Mouse (Mus musculus) T-cell, adult 2 months (primary cell): ENCODE data around the gene Prune1.

ENCODE experiments used
- DNase-seq: peaks from one replicate; pipeline ENCODE4 v3.0.0; 2022; ENCODE audit warnings: low spot score

Gene Prune1

GRCm38 (mm10) chr3:95237541-95238099, 44.3 kb downstream of the Prune1 start:
- DNase-seq = no peak

GRCm38 (mm10) chr3:95235386-95236301, 46.2 kb downstream of the Prune1 start:
- DNase-seq = no peak

- DNase-seq = no peak
Observed at GRCm38 (mm10) chr3:95233303-95233980, 48.4 kb downstream of the Prune1 start.

GRCm38 (mm10) chr3:95232771-95233170, 49.1 kb downstream of the Prune1 start:
- DNase-seq = no peak

GRCm38 (mm10) chr3:95231298-95232221, 50.3 kb downstream of the Prune1 start, which contains the start of gene Mllt11:
Gene Mllt11 (minus strand): TSS chr3:95232171.
- peak; percentile 65 for DNase-seq

GRCm38 (mm10) chr3:95230495-95231297, 51.2 kb downstream of the Prune1 start:
- no peak for DNase-seq

GRCm38 (mm10) chr3:95229781-95230494, 51.9 kb downstream of the Prune1 start:
- no peak for DNase-seq

- peak; percentile 39 for DNase-seq
Observed at GRCm38 (mm10) chr3:95228894-95229780, 52.7 kb downstream of the Prune1 start.

GRCm38 (mm10) chr3:95228148-95228893, 53.6 kb downstream of the Prune1 start, which contains the start of gene Cdc42se1:
Gene Cdc42se1 (plus strand): TSS chr3:95228732.
- DNase-seq = peak; percentile 86

GRCm38 (mm10) chr3:95227214-95227613, 54.7 kb downstream of the Prune1 start:
- no peak for DNase-seq

- no peak for DNase-seq
Observed at GRCm38 (mm10) chr3:95224295-95224694, 57.6 kb downstream of the Prune1 start.

GRCm38 (mm10) chr3:95223041-95223440, 58.8 kb downstream of the Prune1 start:
- DNase-seq = no peak

- DNase-seq = no peak
Observed at GRCm38 (mm10) chr3:95218466-95219137, 63.3 kb downstream of the Prune1 start.

GRCm38 (mm10) chr3:95217255-95218134, 64.4 kb downstream of the Prune1 start, which contains the start of gene Gabpb2:
Gene Gabpb2 (minus strand): TSS chr3:95217916.
- DNase-seq = peak; percentile 88

GRCm38 (mm10) chr3:95216655-95217254, 65.1 kb downstream of the Prune1 start:
- no peak for DNase-seq

- no peak for DNase-seq
Observed at GRCm38 (mm10) chr3:95213609-95213975, 68.3 kb downstream of the Prune1 start.
